In the genomic region with DNA sequence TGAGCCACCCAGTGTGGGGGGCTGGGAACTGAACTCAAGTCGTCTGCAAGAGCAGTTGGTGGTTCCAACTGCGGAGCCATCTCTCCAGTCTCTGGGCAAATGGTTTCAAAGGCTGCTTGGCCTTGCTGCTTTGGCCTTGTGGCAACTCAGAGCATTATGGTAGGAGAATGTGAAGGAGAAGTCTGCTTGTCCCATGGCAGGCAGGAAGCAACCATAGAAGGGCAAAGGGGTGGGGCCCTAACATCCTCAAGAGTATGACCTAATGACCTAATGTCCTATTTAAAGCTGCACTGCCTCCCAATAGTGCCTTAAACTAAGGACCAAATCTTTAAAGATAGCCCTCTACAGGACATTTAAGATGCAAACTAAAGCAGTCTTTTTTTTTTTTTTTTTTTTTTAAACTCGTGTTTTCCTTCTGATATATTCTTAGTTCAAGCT, we compare ENCODE assay signal across 15 mouse cellular contexts. TPM values are rescaled to one million over a fixed set of nuclear protein-coding genes. Genes with fewer than 3 reads are reported as not detected.
DNase-seq lines count a peak whose midpoint lies in the region; ATAC-seq lines count a peak whose summit lies in the region.
"Had no signal": no experiment of that assay in that cellular context is flagged by ENCODE, and none has a peak within 500 bp of the region (broad histone marks: within the 10 kb centered on the region; RNA-seq: fewer than 3 reads in every experiment).

No protein-coding gene starts in this region.

- ATAC-seq in midbrain, embryonic 14.5 days (ENCODE audit: low FRiP score, low TSS enrichment) = no peak
- ATAC-seq: forebrain, embryonic 16.5 days had no signal

- no peak overlapping the region for H3K9ac ChIP-seq in midbrain, embryonic 14.5 days (replicated peaks; ENCODE audit: low read length)
- H3K9ac ChIP-seq: heart, embryonic 15.5 days had no signal

- intact Hi-C loops in heart, postnatal 14 days (cut with DNase I) = loop anchor here (5.0 kb wide), 1 partner anchor 36 kb away; no protein-coding TSS in a partner anchor

- H3K27me3 ChIP-seq in midbrain, embryonic 14.5 days (ENCODE audit: control insufficient read depth, insufficient read depth, low read length) = no peaks in the 10 kb centered on the region
- H3K27me3 ChIP-seq: heart, embryonic 15.5 days had no signal

- H3K27ac ChIP-seq in midbrain, embryonic 14.5 days (replicated peaks; ENCODE audit: low read depth, low read length) = no peak overlapping the region
- H3K27ac ChIP-seq: left cerebral cortex, adult 2 months had no signal

- peak; percentile 56 to 78 for DNase-seq in heart, adult 18-20 months
- no peak for DNase-seq in heart, postnatal 14 days
- DNase-seq in 416B (ENCODE audit: low read depth) (peak; percentile 80), R1 (ENCODE audit: low read depth, low spot score) (peak; percentile 66), MN1 (ENCODE audit: low spot score) (no peak)
- DNase-seq in lung, postnatal 4 days = peak; percentile 32 to 51
- no peak for DNase-seq in cerebellum, adult 11 months
- DNase-seq in midbrain, embryonic 14.5 days = no peak
- DNase-seq: cerebellum, adult 18-20 months; kidney, adult 11 months; retina, postnatal 1 day; thymus, postnatal 4 days had no signal

- no peaks in the 10 kb centered on the region for H3K9me3 ChIP-seq in midbrain, embryonic 14.5 days (ENCODE audit: control insufficient read depth, low read length)
- H3K9me3 ChIP-seq: heart, embryonic 15.5 days had no signal

- no peaks in the 10 kb centered on the region for H3K4me1 ChIP-seq in midbrain, embryonic 14.5 days (ENCODE audit: control insufficient read depth, insufficient read depth, low read length)

- H3K36me3 ChIP-seq in midbrain, embryonic 14.5 days (ENCODE audit: control insufficient read depth, insufficient read depth, low read length) = no peaks in the 10 kb centered on the region
- H3K36me3 ChIP-seq: heart, embryonic 15.5 days had no signal

- WGBS in midbrain, embryonic 14.5 days = 70% methylated on average over 3 of the region's 3 CpGs

- H3K4me2 ChIP-seq in midbrain, embryonic 14.5 days (ENCODE audit: low read length) = no peak overlapping the region
- H3K4me2 ChIP-seq: heart, embryonic 15.5 days had no signal

- H3K4me3 ChIP-seq in midbrain, embryonic 14.5 days (replicated peaks; ENCODE audit: low read depth, low read length) = no peak overlapping the region
- H3K4me3 ChIP-seq: heart, embryonic 15.5 days; left cerebral cortex, adult 2 months had no signal

RNA-seq across cellular contexts. Expression of gene Ninj2, which starts 58.5 kb away (rescaled TPM):
- not detected for total RNA-seq in heart, adult 18-20 months (2021)
- not detected for total RNA-seq in heart, postnatal 14 days (2021)
- polyA plus RNA-seq in midbrain, embryonic 14.5 days (2014; fragmentation: Nextera tagmentation; extraction: Ambion mirVana) = not detected in 2 replicates
- polyA plus RNA-seq: forebrain, embryonic 16.5 days had no signal

Comparison
In these comparisons a context has a peak if more than half of its experiments do, and no peak if none do; other contexts are left out.
1. DNase-seq: peak in heart, adult 18-20 months (2 of 2), 416B (single experiment), R1 (single experiment) and lung, postnatal 4 days (2 of 2); none in heart, postnatal 14 days (0 of 2), cerebellum, adult 11 months (single experiment), MN1 (single experiment) and midbrain, embryonic 14.5 days (single experiment).